Mouse (Mus musculus): ENCODE results near the gene Fhl2. TPM values are rescaled to one million over a fixed set of nuclear protein-coding genes. Genes with fewer than 3 reads are reported as not detected.

The Fhl2 gene
- polyA plus RNA-seq (2017; shearing (Covaris generic)) = 1 to 10 TPM; 3.0 to 3.3 TPM

GRCm38 (mm10) chr1:43196661-43197241 lies at the start of gene Fhl2:
Fhl2 (minus strand) TSS chr1:43196984.
- ATAC-seq = no peak

- no peak for ATAC-seq
Observed at GRCm38 (mm10) chr1:43245014-43245413, 48.2 kb upstream of the Fhl2 start.

GRCm38 (mm10) chr1:43241208-43241607 lies 44.4 kb upstream of the Fhl2 start:
- peak; percentile 84 for ATAC-seq

- no peak for ATAC-seq
Observed at GRCm38 (mm10) chr1:43239796-43240313, 43.1 kb upstream of the Fhl2 start.

DNA sequence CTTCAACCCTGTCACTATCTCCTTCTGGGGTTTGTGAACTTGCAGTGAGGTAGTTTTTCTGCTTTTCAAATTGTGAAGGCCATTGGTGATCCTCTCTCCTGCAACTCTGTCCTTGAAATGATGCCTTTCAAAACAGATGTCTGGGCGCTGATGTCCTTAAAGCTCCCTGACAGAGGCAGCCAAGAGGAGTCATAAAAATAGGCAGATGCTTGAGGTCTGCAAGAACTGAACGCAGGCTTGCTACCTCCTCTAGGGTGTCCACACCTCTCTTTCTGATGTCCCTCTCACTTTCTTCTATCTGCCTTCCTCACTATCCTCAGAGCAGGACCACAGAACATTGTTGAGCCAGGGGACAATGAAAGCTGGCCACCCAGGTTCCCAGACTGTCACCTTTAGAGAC lies 41.7 kb upstream of the Fhl2 start:
- no peak for ATAC-seq

DNA sequence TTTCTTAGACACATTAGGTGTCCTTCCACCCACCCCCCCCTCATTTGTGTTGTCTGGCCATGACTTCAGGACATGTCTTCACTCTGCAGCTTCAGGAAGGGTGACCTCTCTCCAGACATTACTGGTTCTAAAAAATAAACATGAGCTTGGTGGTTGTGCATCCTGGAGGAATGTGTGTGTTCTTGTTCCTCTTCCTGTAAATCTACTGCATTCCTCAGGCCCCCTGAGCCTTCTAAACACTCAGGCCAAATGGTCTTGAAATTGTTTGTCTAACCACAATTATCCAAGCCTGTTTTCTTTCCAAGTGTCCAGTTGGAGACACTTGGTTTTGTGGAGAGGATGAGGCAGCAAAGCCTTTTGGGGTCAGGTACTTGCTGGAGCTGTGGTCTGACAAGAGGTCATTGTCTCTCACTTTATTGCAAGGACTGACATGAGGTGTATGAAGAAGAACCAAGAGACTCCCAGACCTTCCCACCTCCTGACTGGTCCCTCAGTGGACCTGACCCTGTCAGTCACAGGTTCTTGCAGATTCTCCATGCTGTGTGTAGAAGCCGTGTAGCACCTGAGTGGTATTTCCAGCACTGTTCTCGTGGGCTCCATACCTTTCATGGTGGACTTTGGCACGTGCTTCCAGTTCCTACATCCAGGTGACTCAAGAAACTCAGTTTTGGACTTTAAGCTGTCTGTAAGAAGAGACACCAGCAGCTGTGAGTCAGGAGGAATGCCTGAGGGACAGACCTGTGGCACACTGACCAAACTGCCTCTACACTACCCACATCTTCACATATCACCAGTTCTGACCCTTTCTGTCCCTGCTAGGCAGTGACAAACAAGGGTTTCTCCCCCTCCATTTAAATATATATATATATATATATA lies 40.8 kb upstream of the Fhl2 start:
- no peak for ATAC-seq

- ATAC-seq = no peak
Observed at GRCm38 (mm10) chr1:43225531-43226151, 28.9 kb upstream of the Fhl2 start.

DNA sequence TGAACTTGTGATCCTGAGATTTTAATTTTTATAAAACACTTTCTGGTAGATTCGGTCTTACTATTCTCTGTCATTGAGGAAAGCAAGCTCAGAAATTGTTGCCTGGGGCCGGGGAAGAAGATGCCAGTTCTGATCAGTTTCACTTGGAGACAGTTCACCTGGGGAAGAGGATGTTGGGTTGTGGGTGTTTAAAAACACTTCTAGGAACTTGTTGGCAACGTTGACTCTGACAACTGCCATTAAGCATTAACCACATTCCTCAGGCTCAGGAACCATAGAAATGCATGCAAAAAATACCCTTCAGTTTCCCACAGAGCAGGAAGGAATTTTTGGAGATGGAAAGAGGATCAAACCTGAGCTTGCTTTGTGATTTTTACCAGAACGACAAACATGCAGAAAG lies 28.2 kb upstream of the Fhl2 start:
- peak; percentile 18 for ATAC-seq

DNA sequence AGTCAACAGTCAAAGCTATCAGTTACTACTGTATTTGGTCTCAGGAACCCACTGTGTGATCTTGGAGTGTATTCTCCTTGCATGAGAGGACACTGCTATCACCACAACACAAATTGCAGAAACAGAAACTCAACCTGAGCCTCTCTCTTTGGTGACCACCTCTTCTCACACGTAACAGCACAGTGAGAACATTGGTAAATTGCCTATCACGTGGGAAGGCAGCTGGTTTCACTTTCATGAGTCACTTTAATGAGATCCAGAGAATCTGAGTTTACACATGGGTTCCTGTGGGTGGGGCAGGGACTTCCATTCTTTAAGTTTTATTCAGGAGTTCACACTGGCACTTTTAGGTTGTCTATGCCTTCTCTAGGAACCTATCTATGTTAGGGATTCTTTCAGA lies 27.4 kb upstream of the Fhl2 start:
- peak; percentile 98 for ATAC-seq

DNA sequence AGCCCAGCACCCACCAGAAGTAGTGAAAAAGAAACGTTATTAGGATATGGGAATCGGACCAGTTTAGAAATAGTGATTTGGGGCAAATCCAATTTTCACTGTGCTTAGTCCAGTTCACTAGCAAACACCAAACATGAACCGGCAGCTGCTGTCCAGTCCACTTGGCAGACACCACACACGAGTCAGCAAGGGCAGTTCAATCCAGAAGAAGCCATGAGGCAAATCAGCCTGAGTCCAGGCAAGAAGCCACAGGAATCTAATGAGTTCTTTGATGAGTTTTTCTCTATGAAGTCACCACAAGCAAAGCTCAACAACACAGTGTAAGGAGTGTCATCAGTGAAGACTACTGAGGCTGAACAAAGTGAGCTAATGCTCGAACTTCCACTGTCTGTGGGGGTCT lies 26.3 kb upstream of the Fhl2 start:
- ATAC-seq = no peak

GRCm38 (mm10) chr1:43218016-43218680 lies 21.4 kb upstream of the Fhl2 start:
- ATAC-seq = no peak

- no peak for ATAC-seq
Observed at GRCm38 (mm10) chr1:43215601-43216000, 18.8 kb upstream of the Fhl2 start.

DNA sequence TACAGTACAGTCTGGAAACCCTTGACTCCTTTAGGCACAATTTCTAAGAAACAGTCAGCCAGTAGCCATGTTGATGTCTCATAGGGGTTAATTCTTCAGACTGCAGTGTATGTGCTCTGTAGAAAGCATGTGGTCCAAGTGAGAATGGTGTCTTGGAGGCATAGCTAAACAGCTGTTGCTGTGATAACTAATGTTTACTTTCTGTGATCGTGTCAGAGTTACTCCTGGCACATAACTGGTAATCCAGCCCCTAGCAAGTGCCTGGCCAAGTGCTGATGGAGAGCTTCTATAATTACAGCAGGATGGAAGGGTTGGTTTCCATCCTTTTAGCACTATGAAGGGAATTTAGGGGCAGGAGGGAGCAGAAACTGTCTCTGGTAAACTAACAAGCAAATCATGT lies 14.5 kb upstream of the Fhl2 start:
- ATAC-seq = no peak

GRCm38 (mm10) chr1:43210285-43210684 lies 13.5 kb upstream of the Fhl2 start:
- no peak for ATAC-seq

GRCm38 (mm10) chr1:43207147-43207546 lies 10.4 kb upstream of the Fhl2 start:
- peak; percentile 90 for ATAC-seq

DNA sequence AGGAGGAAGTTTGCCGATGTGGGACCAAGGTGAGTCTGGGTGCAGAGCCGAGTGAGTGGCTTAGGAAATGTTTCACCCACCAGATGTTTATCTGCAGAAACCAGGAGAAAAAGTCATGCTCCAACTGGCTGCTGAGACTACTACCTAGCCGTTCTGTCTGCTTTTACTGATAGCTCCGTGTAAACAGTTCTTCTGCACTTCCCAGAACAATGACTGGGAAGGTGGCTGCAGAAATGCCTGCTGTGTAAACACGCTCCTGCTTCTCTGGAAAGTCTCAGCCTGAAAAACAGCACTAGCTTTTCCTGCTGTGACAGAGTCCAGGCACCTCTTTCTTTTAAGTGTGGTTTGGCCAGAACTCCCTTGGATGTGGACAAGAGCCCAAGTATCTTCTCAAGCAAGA lies 6.5 kb upstream of the Fhl2 start:
- ATAC-seq = no peak

DNA sequence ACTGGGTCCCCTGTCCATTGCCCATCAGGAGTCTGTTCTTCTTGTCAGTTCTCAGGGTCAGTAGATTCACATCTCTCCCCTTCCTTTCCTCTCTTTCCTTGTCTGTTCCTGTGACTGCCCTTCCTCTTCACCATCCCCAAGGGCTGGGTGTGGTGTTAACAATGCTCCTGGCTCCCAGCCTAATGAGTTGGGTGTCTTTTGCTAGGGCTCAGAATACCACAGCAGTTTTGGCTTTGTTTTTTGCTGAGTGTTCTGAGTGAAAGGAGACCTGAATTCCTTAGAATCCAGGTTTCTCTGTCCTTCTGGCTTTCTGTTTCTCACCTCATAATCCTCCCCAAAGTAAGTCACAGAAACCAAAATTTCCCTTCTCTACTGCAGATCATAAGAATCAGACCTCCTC lies 5.4 kb upstream of the Fhl2 start:
- no peak for ATAC-seq

GRCm38 (mm10) chr1:43201796-43202195 lies 5.0 kb upstream of the Fhl2 start:
- no peak for ATAC-seq

- ATAC-seq = no peak
Observed at GRCm38 (mm10) chr1:43199867-43200240, 3.1 kb upstream of the Fhl2 start.

DNA sequence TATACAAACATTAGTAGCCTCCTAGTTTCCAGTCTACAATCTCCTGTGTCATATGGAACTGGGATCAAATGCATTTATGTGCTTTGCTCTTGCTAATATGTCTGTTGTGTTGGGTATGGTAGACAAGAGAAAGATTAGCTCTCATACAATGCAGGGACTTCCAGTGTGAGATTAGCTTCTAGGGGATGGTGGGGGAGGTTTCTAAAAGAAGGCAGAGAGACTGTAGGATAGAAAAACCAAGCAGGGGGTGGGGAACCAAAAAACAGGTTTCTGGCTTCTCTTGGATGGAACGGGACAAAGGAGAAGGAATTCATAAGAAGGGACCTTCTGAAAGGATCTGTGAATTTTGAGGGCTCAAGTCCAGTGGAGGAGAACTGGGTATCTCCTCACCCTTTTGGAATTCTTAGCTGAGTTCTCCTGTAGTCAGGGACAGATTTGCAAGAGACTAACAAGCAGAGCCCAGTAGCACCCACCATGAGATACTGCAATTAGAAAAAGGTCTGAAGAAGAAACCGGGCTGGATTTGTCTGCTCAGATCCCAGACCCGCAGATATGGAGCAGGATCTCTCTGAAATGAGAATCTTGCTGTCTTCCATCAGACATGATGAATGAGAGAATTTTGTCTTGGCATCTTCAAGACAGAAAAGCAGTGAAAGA lies 2.6 kb upstream of the Fhl2 start:
- ATAC-seq = no peak

DNA sequence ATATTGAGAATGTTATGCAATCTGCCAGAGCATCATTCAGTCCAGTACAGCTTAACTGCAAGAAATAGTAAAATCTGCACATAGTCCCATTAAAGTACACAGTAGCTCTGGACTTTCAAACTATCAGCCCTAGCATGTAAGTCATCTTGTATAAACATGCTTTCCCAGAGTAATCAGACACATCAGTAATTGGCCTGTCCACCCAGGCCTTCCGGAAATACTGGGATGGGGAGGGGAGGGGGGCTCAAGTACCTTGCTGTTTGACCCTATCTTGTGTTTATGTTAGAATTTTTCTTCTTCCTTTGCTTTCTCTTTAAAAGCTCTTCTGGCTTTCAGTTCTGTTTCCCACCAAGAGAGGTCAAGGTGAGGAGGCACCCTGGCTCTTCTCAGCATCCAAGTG lies 725 bp downstream of the Fhl2 start:
- ATAC-seq = no peak

- ATAC-seq = no peak
Observed at GRCm38 (mm10) chr1:43193423-43193822, 3.4 kb downstream of the Fhl2 start.

DNA sequence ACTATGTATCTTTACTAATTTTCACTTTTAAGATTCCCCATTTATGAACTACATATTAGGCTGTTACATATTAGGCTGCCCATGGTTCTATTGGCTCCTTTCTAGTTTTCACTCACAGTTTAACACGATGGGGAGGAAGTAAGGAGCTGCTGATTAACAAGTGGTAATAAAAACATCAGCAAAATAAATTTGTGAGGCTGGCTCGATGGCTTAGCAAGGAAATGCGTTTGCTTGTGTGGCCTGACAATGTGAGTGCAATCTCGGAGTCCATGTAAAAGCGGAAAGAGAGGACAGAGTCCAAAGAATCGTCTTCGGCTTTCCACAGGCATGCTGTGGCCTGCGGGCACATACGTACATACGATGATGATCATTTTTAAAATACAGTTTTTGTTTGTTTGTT lies 4.3 kb downstream of the Fhl2 start:
- ATAC-seq = no peak

Data from activated CD4-positive, CD25-positive, alpha-beta regulatory T cell, adult 4 months (primary cell).